Mouse (Mus musculus) cerebellum, adult (tissue): ENCODE results near the gene Chst10.

ENCODE experiments used
- ATAC-seq: cut with Nextera tagmentation; 2 replicates; pipeline ENCODE4 v1.9.2; 2017; ENCODE audit warnings: mild to moderate bottlenecking, moderate library complexity, mixed read lengths; ENCODE audit not compliant: insufficient number of reproducible peaks, low FRiP score, low TSS enrichment

The Chst10 gene

DNA sequence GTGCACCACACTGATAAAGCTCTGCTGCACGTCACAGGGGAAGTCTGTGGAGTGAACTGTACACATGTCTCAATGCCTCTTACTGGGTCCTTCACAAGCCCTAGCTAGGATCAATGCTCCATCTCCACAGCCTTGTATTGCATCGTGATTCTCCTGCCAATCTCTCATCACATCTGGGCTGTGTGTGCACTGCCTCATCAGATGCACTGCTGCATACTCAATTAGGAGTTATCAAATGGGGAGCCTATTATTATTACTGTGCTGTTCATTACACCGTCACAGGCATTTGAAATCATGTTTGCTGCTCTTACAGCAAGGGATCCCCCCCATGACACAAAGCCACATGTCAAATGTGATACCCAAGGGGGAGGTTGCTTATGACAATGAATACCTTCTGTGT lies 80.3 kb downstream of the Chst10 start:
- ATAC-seq: no peak

DNA sequence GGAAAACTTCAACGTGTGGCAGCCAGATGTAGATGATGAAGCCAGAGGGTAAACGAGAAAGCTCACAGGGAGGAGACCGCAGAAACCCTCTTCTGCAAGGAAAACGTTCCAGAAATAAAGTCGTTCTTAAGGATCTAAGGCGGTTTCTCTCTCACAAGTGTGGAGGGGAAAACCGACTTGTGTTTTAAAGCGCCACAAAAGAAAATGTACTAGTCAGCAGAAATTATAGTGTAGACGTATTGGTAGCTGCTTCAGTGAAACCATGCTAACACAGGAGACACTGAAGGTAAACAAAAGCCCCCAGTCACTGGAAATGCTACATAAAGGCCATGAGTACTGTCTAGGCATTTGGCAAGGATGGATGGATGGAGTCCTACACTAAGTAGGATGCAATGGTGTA lies 80.7 kb downstream of the Chst10 start:
- ATAC-seq: no peak

DNA sequence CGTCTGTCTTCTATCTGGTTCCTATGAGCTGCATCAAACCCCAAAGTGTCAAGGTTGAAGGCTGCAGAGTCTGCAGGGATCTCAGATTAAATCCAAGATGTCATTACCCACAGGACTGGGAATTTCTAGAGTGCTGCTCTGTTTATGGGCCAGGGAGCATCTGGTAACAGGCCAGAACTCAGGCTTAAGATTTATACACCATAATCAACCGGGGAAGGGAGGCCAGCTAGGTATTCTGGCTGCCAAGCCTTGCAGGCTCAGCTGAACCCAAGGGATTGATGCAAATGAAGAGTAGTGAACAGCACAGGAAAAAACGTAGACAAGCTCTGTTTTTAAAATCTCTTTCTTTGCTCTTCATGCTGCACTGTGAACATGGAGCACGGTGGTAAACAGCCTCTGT lies 81.7 kb downstream of the Chst10 start:
- no peak; the same call in 1 of the 2 replicates for ATAC-seq
